Mouse (Mus musculus) kidney, adult 2 months (tissue): ENCODE data around the gene Cacfd1. TPM values are rescaled to one million over a fixed set of nuclear protein-coding genes. Genes with fewer than 3 reads are reported as not detected.

Source experiments
- DNase-seq: peaks from one replicate; pipeline ENCODE4 v3.0.0; 2021
- H3K27ac ChIP-seq: fragments of 200-500 bp; 2 replicates; pipeline ENCODE4 v1.5.1; 2012; ENCODE audit warnings: low read depth, low read length, control low read depth, inconsistent platforms; ENCODE audit not compliant: insufficient read depth
- H3K27me3 ChIP-seq: fragments of 200-500 bp; replicated peaks from 2 replicates; pipeline ENCODE4 v1.6.1; 2012; ENCODE audit warnings: mild to moderate bottlenecking, moderate library complexity, low read length, inconsistent platforms; ENCODE audit not compliant: control insufficient read depth, insufficient read depth
- H3K36me3 ChIP-seq: fragments of 200-500 bp; 2 replicates; pipeline ENCODE4 v1.6.1; 2012; ENCODE audit warnings: mild to moderate bottlenecking, moderate library complexity, low read length, inconsistent platforms; ENCODE audit not compliant: control insufficient read depth, insufficient read depth
- H3K4me1 ChIP-seq: fragments of 200-500 bp; 2 replicates; pipeline ENCODE4 v1.6.1; 2011; ENCODE audit warnings: low read length; ENCODE audit not compliant: control insufficient read depth, insufficient read depth
- H3K4me3 ChIP-seq: fragments of 200-500 bp; 2 replicates; pipeline ENCODE4 v1.5.1; 2011; ENCODE audit warnings: mild to moderate bottlenecking, low read depth, low read length, control low read depth; ENCODE audit not compliant: insufficient read depth
- CTCF ChIP-seq: fragments of 200-500 bp; conservative IDR thresholded peaks from 2 replicates; pipeline ENCODE4 v1.5.1; 2011; ENCODE audit warnings: low read depth, mild to moderate bottlenecking, control low read depth, low read length, moderate library complexity, mixed read lengths; ENCODE audit not compliant: insufficient read depth, insufficient read length
- POLR2A ChIP-seq: fragments of 200-500 bp; IDR thresholded peaks from one replicate; pipeline ENCODE4 v1.6.1; 2011; ENCODE audit warnings: low read depth, low read length, control low read depth
- WGBS: fragments of 180-500 bp; shearing (Covaris S2); methylation state at CpG from one replicate; pipeline ENCODE4 v1.1.7; 2018; 5-methylcytosine and 5-hydroxymethylcytosine counted together
- polyA plus RNA-seq: library from polyadenylated mRNA; depleted of rRNA; stranded (reverse); fragments of >200 nt; gene quantifications from 2 replicates; pipeline ENCODE4 v1.2.3, GENCODE M21; 2012

The Cacfd1 gene
- polyA plus RNA-seq, 1 experiment: 72.7 TPM

DNA sequence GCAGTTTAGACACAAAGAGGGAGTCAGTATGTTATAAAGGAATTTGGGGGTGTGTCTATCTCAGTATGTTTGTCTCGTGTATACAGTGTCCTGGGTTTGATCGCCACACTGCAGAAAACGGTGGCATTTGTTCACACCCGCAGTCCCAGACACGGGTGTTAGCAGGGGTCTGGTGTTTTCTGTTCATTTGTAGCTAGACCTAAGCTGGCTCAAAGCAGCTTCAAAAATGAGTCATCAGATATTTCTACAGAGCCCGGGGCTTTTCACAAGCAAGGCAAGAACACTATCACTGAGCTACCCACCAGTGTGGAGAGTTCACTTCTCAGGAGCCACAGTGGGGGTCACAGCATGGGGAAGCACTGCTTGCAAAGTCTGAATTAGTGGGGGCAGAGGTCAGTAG, 39.7 kb downstream of the Cacfd1 start:
- Histone ChIP-seq H3K27ac (no peak overlapping the region), H3K36me3 (no peaks in the 10 kb centered on the region), H3K4me3 (no peak overlapping the region), H3K27me3 (no peaks in the 10 kb centered on the region), H3K4me1 (no peaks in the 10 kb centered on the region)
- TF ChIP-seq CTCF (no peak), POLR2A (no peak)
- DNase-seq: no peak
- 57% methylated on average over 6 of the region's 6 CpGs for WGBS

DNA sequence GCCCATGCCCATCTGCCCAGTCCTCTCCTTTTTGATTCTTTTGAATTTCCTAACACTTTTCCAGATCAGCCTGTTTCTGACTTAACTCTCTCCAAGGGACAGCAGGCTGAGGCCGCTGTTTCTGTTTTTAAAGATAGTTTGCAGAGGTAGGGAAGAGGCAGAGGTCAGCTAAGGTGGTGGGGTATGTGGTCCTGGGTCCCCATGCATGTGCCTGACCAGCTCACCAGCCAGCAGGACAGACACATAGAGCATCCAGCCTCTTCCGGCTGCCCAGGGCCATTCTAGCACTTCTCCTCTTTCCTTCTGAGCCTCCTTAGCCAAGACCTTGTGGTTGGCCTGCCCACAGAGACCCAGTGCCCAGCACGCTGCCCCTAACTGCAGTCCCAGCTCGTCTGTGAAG, 48.5 kb downstream of the Cacfd1 start:
- H3K27ac ChIP-seq: no peak overlapping the region
- no peaks in the 10 kb centered on the region for H3K27me3 ChIP-seq
- no peak overlapping the region for H3K4me3 ChIP-seq
- DNase-seq: no peak
- WGBS: 54% methylated on average over 4 of the region's 4 CpGs
- peaks cover 3% of the 10 kb centered on the region; the same call in 1 of the 2 replicates for H3K4me1 ChIP-seq
- TF ChIP-seq CTCF (no peak), POLR2A (no peak)
- no peaks in the 10 kb centered on the region for H3K36me3 ChIP-seq

DNA sequence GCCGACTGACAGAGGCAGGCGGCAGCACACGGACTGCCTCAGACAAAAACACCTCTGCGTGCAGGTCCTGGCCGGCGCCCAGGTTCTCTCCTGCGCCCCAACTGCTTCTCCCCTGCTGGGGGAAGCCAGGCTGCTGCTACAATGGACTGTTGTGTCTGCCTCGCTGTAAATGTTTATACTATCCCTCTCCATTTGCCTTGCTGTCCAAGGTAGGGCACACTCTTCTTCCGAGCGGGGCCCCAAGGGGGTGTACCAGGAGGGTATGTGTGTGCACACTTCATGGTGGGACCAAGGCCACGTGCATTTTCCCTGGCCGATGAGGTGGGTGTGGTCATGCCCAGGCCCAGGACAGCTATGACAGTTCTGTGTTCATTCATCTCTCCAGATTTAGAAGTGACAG, 49.0 kb downstream of the Cacfd1 start:
- TF ChIP-seq POLR2A: no peak
- no peak for TF ChIP-seq CTCF
- H3K27me3 ChIP-seq: no peaks in the 10 kb centered on the region
- H3K4me3 ChIP-seq: no peak overlapping the region
- DNase-seq: no peak
- H3K4me1 ChIP-seq: peaks cover 3% of the 10 kb centered on the region; the same call in 1 of the 2 replicates
- H3K27ac ChIP-seq: no peak overlapping the region
- 26% methylated on average over 12 of the region's 12 CpGs for WGBS
- no peaks in the 10 kb centered on the region for H3K36me3 ChIP-seq

DNA sequence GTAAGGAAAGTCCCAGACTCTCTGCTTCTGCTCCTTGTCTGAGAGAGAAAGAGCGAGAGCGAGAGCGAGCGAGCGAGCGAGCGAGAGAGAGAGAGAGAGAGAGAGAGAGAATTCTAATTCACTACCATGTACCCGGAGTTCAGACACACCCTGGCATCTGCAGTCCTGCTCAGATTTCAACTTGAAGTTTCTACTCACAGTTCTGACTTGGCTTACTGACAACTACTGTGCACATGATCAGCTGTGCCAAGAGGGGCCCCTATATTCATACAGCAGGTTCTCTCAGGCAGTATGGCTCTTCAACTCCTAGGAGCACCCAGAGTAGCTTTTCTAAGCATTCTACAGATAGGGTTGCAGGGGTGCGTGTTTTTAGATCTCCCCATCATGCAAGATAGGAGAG, 49.5 kb downstream of the Cacfd1 start:
- no peak for TF ChIP-seq POLR2A
- no peak for TF ChIP-seq CTCF
- WGBS: 74% methylated on average over 9 of the region's 9 CpGs
- Histone ChIP-seq H3K36me3 (no peaks in the 10 kb centered on the region), H3K27me3 (no peaks in the 10 kb centered on the region), H3K27ac (no peak overlapping the region), H3K4me3 (no peak overlapping the region), H3K4me1 (peaks cover 3% of the 10 kb centered on the region; the same call in 1 of the 2 replicates)
- no peak for DNase-seq

DNA sequence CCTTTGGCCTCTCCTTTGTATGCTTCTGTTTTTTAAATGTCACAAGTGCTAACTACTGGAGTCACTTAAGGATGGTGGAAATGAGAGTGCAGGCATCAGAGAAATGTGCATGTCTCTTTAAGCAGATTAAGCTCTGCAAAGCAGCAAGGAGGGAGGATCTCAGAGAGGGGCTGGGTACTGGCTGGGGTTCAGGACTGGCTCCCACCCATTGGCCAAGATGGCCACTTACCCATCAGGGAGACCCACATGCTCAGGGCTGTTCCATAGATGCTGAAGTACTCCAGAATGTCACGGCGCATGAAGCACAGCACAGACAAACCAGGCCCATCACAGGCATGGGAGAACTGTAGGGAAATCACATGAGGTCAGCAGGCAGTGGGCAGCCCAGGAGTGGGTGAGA, 57.4 kb downstream of the Cacfd1 start:
- Histone ChIP-seq H3K27me3 (no peaks in the 10 kb centered on the region), H3K4me1 (peaks cover 3% of the 10 kb centered on the region; the same call in 1 of the 2 replicates), H3K27ac (no peak overlapping the region), H3K36me3 (no peaks in the 10 kb centered on the region), H3K4me3 (no peak overlapping the region)
- TF ChIP-seq POLR2A (no peak), CTCF (no peak)
- no peak for DNase-seq
- 88% methylated on average over 2 of the region's 2 CpGs for WGBS

DNA sequence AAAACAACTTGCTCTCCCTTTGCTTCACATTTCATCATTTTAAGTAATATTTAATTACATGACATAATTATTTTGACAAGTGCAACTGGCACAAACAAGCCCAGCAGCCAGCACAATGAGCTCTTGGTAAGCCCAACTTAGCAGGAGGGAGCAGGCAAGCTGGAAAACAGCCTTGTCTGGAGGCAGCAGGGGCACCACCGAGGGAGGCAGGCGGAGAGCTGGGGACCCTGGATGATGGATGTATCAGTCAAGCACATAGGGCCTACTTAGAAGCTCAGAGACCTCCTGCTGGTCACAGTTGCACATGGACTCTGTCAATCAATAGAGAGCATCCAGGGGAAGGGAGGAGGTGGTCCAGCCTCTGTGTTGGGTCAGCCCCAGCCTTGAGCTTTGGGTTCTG, 58.3 kb downstream of the Cacfd1 start:
- DNase-seq: no peak
- no peaks in the 10 kb centered on the region for H3K4me1 ChIP-seq
- WGBS: 69% methylated on average over 2 of the region's 2 CpGs
- H3K4me3 ChIP-seq: no peak overlapping the region
- no peaks in the 10 kb centered on the region for H3K27me3 ChIP-seq
- H3K36me3 ChIP-seq: no peaks in the 10 kb centered on the region
- H3K27ac ChIP-seq: no peak overlapping the region
- no peak for TF ChIP-seq POLR2A

DNA sequence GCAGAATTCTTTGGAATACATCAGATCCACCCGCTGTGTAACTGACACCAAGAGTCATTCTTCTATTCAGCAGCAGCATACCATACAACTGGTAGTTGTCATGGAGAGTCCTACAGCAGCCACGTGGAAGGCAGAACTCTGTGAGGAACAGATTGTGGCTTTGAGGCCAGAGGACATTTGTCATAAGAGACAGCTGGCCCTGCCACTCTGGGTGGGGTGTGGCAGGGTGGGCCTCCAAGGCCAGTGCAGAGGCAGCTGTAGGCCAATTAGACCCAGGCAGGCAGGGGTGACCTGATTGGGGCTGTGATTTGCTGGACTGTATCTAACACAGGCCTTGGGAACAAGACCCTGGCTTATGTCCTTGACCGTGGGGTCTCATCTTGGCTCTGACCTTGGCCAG, 59.9 kb downstream of the Cacfd1 start:
- Histone ChIP-seq H3K36me3 (no peaks in the 10 kb centered on the region), H3K4me1 (peaks cover 3% of the 10 kb centered on the region; the same call in 1 of the 2 replicates), H3K27ac (no peak overlapping the region), H3K27me3 (no peaks in the 10 kb centered on the region), H3K4me3 (no peak overlapping the region)
- 70% methylated on average over 3 of the region's 3 CpGs for WGBS
- TF ChIP-seq CTCF (no peak), POLR2A (no peak)
- DNase-seq: no peak
